Mouse (Mus musculus): ENCODE data around the gene Zfp26. TPM values are rescaled to one million over a fixed set of nuclear protein-coding genes. Genes with fewer than 3 reads are reported as not detected.

The Zfp26 gene
- total RNA-seq (2021), result 10 to 100 TPM; 26.7 to 30.6 TPM

GRCm38 (mm10) chr9:20459377-20460317 is at the start of gene Zfp26:
Gene Zfp26, minus strand, starts transcription at chr9:20460162.
- peak; percentile 64 to 66 for DNase-seq (ENCODE audit: extremely low spot score in 1 of 2, low spot score in 1 of 2)

GRCm38 (mm10) chr9:20509676-20510075 is 49.7 kb upstream of the Zfp26 start:
- no peak for DNase-seq (ENCODE audit: extremely low spot score in 1 of 2, low spot score in 1 of 2)

GRCm38 (mm10) chr9:20504801-20505200 is 44.8 kb upstream of the Zfp26 start:
- no peak for DNase-seq (ENCODE audit: extremely low spot score in 1 of 2, low spot score in 1 of 2)

DNA sequence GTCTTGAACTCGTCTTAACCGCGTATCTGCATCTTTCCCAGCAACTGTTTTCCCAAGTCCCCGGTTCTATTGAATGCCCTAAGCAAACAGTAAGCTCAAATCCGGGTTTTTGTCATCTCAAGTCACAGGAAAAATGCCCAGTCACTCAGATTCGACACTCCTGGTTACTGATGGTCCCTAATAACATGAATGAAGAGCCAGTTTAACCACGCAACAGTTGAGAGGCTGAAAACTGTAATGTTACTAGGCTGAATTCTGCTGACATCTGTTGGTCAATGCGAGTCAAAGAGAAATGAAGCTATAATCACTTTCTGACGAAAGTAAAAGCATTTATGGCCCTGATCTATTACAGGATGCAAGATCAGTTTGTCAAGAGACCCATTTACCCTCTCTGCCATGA is 33.3 kb upstream of the Zfp26 start:
- peak; percentile 11 to 14 for DNase-seq (ENCODE audit: extremely low spot score in 1 of 2, low spot score in 1 of 2)

- peak; percentile 78 to 84 for DNase-seq (ENCODE audit: extremely low spot score in 1 of 2, low spot score in 1 of 2)
Measured at GRCm38 (mm10) chr9:20492527-20493233, 32.7 kb upstream of the Zfp26 start, which contains the start of gene Zfp426. Gene Zfp426, minus strand, starts transcription at chr9:20492746.

- no peak for DNase-seq (ENCODE audit: extremely low spot score in 1 of 2, low spot score in 1 of 2)
Measured at GRCm38 (mm10) chr9:20491858-20492526, 32.0 kb upstream of the Zfp26 start.

- DNase-seq (ENCODE audit: extremely low spot score in 1 of 2, low spot score in 1 of 2), result no peak
Measured at GRCm38 (mm10) chr9:20489536-20489935, 29.6 kb upstream of the Zfp26 start.

DNA sequence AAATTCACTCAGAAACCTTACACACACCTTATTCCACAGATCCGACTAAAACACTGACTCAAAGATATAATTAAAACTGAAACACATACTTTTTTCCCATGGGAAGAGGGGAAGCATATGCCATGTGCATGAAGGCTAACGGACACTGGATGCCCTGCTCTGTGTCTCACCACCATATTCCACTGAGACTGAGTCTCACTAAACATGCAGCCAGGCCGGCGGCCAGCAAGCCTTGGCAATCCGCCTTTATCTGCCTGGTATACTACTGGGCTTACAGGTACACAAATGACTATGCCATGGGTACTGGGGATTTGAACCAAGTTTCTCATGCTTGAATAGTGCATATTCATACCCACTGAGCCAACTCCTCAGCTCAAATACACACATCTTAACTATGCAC is 19.4 kb upstream of the Zfp26 start:
- no peak for DNase-seq (ENCODE audit: extremely low spot score in 1 of 2, low spot score in 1 of 2)

DNA sequence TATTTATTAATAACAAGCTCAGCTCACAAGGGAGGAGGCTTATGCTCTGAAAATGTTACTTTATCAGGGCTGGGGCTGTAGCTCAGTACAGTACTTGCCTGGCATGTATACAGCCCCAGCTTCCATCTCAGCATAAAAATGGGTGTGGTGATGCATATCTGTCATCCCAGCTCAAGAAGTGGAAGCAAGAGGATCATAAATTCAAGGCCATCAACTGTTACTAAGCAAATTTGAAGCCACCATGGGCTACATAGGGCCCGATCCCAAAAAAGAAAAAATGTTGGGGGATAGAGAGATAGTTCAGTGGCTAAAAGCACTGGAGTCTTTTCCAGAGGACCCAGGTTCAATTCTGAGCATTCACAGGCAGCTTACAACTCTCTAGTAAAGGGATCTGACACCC is 16.7 kb upstream of the Zfp26 start:
- DNase-seq (ENCODE audit: extremely low spot score in 1 of 2, low spot score in 1 of 2), result no peak

DNA sequence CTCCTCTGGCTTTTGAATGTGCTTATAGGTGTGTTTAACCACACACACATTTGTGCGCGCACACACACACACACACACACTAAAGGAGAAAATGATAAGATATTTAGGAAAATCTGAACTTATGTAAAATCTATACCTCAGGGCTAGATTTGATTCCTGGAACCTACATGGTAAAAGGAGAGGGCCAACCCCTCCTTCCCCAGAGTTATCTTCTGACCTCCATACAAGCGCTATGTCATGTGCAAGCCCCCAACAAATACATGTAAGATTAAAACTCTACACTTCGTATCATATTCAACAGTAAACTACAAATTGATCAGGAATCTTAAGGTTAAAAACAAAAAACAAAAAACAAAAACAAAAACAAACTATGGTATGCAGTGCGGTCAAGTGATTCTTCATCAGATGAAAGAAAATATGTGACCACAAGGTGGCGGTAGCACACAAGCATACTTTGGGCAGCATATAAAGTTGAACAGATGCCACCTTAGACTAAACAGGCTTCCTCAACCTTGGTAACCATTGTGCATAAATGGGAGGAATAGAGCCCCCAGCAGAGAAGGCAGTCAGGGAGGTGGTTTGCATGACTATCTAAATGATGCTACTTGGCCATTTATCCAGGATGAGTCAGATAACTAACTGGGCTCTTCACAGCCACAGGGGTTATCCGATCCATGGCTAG is 6.9 kb upstream of the Zfp26 start:
- DNase-seq (ENCODE audit: extremely low spot score in 1 of 2, low spot score in 1 of 2), result peak; percentile 18 to 66

- DNase-seq (ENCODE audit: extremely low spot score in 1 of 2, low spot score in 1 of 2), result no peak
Measured at GRCm38 (mm10) chr9:20453647-20454046, 6.3 kb downstream of the Zfp26 start.

GRCm38 (mm10) chr9:20451493-20451892 is 8.5 kb downstream of the Zfp26 start:
- DNase-seq (ENCODE audit: extremely low spot score in 1 of 2, low spot score in 1 of 2), result no peak

DNA sequence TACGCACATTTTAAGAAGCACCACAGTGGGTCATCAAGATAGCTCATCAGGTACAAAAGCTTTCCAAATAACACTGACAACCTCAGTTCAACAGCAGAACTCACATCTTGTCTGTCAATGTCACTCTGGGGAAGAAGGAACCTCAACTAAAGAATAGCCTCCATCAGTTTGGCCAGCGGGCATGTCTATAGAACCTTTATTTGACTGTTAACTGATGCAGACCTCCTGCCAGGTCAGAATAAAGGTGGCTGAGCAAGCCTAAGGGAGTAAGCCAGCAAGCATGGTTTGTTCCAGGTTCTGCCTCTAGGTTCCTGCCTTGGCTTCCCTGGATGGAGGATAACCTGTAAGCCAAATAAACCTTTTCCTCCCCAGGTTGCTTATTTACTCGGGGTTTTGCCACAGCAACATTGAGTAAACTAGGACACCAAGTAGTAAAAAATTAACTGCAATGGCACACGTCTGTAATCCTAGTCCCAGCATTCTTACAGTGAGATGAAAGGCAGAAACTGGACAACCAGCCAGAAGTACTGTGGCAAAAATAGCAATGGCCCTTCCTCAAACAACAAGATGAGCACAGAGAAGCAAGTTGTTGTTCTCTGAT is 16.7 kb downstream of the Zfp26 start:
- no peak for DNase-seq (ENCODE audit: extremely low spot score in 1 of 2, low spot score in 1 of 2)

GRCm38 (mm10) chr9:20430004-20430403 is 30.0 kb downstream of the Zfp26 start:
- DNase-seq (ENCODE audit: extremely low spot score in 1 of 2, low spot score in 1 of 2), result no peak

GRCm38 (mm10) chr9:20411460-20411859 is 48.5 kb downstream of the Zfp26 start:
- DNase-seq (ENCODE audit: extremely low spot score in 1 of 2, low spot score in 1 of 2), result no peak

GRCm38 (mm10) chr9:20409319-20409718 is 50.6 kb downstream of the Zfp26 start:
- no peak for DNase-seq (ENCODE audit: extremely low spot score in 1 of 2, low spot score in 1 of 2)

- DNase-seq (ENCODE audit: extremely low spot score in 1 of 2, low spot score in 1 of 2), result no peak
Measured at GRCm38 (mm10) chr9:20385343-20385703, 74.6 kb downstream of the Zfp26 start.

- peak; percentile 90 to 95 for DNase-seq (ENCODE audit: extremely low spot score in 1 of 2, low spot score in 1 of 2)
Measured at GRCm38 (mm10) chr9:20384532-20385342, 75.2 kb downstream of the Zfp26 start, which contains the start of gene Zfp560. Gene Zfp560, minus strand, starts transcription at chr9:20385177.

- no peak for DNase-seq (ENCODE audit: extremely low spot score in 1 of 2, low spot score in 1 of 2)
Measured at GRCm38 (mm10) chr9:20383659-20384058, 76.3 kb downstream of the Zfp26 start.

All from layer of hippocampus, postnatal 25 days (tissue).